Mouse (Mus musculus) limb, embryonic 14.5 days (tissue): ENCODE measurements around the gene Tmsb10. TPM values are rescaled to one million over a fixed set of nuclear protein-coding genes. Genes with fewer than 3 reads are reported as not detected.
A peak's percentile ranks its signal among the peaks of the same experiment; 100 is the strongest.

ENCODE experiments used
- ATAC-seq: fragments of 200-750 bp; cut with Nextera tagmentation; 2 replicates; pipeline ENCODE4 v1.8.0; 2017; ENCODE audit warnings: low read depth, moderate number of reproducible peaks, moderate TSS enrichment; ENCODE audit not compliant: low FRiP score
- DNase-seq: peaks from one replicate; pipeline ENCODE4 v3.0.0-alpha.2; 2015; ENCODE audit warnings: low spot score
- H3K27ac ChIP-seq: fragments of 300-500 bp; sonication (generic); replicated peaks from 2 replicates; pipeline ENCODE4 v1.5.1; 2014; ENCODE audit warnings: low read depth, mild to moderate bottlenecking, low read length, moderate library complexity, mixed read lengths
- H3K27me3 ChIP-seq: fragments of 300-500 bp; sonication (generic); 2 replicates; pipeline ENCODE4 v1.6.1; 2014; ENCODE audit warnings: low read length, mixed read lengths; ENCODE audit not compliant: control insufficient read depth, insufficient read depth
- H3K36me3 ChIP-seq: fragments of 300-500 bp; sonication (generic); 2 replicates; pipeline ENCODE4 v1.6.1; 2014; ENCODE audit warnings: mild to moderate bottlenecking, low read length, moderate library complexity, mixed read lengths; ENCODE audit not compliant: control insufficient read depth, insufficient read depth
- H3K4me1 ChIP-seq: fragments of 300-500 bp; sonication (generic); 2 replicates; pipeline ENCODE4 v1.6.1; 2014; ENCODE audit warnings: antibody characterized with exemption, low read length, mixed read lengths; ENCODE audit not compliant: control insufficient read depth, insufficient read depth
- H3K4me2 ChIP-seq: fragments of 300-500 bp; sonication (generic); replicated peaks from 2 replicates; pipeline ENCODE4 v1.6.1; 2014; ENCODE audit warnings: low read depth, mild to moderate bottlenecking, low read length, moderate library complexity; ENCODE audit not compliant: severe bottlenecking
- H3K4me3 ChIP-seq: fragments of 300-500 bp; sonication (generic); replicated peaks from 2 replicates; pipeline ENCODE4 v1.5.1; 2014; ENCODE audit warnings: low read length
- H3K9ac ChIP-seq: fragments of 300-500 bp; sonication (generic); 2 replicates; pipeline ENCODE4 v1.6.1; 2014; ENCODE audit warnings: mild to moderate bottlenecking, low read depth, low read length, moderate library complexity; ENCODE audit not compliant: severe bottlenecking
- H3K9me3 ChIP-seq: fragments of 300-500 bp; sonication (generic); 2 replicates; pipeline ENCODE4 v1.6.1; 2016; ENCODE audit warnings: low read length; ENCODE audit not compliant: control insufficient read depth
- POLR2A ChIP-seq: fragments of 200-500 bp; IDR thresholded peaks from 2 replicates; pipeline ENCODE4 v1.8.0; 2012; ENCODE audit warnings: inconsistent platforms, mild to moderate bottlenecking, moderate library complexity, borderline replicate concordance; ENCODE audit not compliant: insufficient read depth, insufficient read length; ENCODE audit errors: extremely low read depth
- WGBS: fragments of 180-500 bp; shearing (Covaris S2); extraction: QIAGEN DNeasy Blood & Tissue Kit; methylation state at CpG from one replicate; pipeline ENCODE4 v1.1.7; 2014; 5-methylcytosine and 5-hydroxymethylcytosine counted together
- polyA plus RNA-seq, 2 experiments: library from polyadenylated mRNA; depleted of rRNA in 1 of 2; stranded (reverse) in 1 of 2; unstranded in 1 of 2; fragments of >200 nt; fragmentation: Nextera tagmentation in 1 of 2; extraction: Ambion mirVana in 1 of 2; gene quantifications; 2 replicates each; pipeline versions ENCODE4 v1.2.1 to v1.2.3; 2012 to 2014

Gene Tmsb10
- polyA plus RNA-seq, 2 experiments = 1,253 to 2,395 TPM

DNA sequence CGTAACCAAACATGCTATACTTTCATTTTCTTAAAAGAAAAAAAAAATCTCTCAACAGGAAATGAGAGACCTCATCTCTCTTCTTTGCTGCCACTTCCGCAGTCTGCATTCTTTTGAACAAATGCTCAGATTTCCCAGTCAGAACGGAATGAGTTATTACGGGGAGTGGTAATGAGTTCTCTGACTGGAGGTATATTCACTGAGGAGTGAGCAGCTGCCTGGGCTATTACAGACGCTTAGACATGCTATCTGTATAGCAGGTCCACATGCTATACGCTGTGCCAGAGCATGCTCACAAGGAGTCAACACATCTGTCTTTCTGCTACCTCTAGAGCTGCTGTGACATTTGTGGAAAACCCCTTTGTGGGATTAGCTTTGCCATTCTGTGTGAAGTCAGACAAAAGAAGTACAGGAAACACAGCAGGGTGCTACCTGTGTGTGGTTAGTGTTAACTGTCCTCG, 3.8 kb upstream of the Tmsb10 start:
- 29% methylated on average over 7 of the region's 7 CpGs for WGBS
- Histone ChIP-seq H3K4me1 (peaks cover 25% of the 10 kb centered on the region), H3K27me3 (no peaks in the 10 kb centered on the region), H3K4me2 (no peak overlapping the region), H3K27ac (no peak overlapping the region), H3K4me3 (no peak overlapping the region), H3K9me3 (no peaks in the 10 kb centered on the region), H3K9ac (no peak overlapping the region), H3K36me3 (no peaks in the 10 kb centered on the region)
- peak; percentile 24 for DNase-seq
- no peak for ATAC-seq
- no peak for TF ChIP-seq POLR2A

DNA sequence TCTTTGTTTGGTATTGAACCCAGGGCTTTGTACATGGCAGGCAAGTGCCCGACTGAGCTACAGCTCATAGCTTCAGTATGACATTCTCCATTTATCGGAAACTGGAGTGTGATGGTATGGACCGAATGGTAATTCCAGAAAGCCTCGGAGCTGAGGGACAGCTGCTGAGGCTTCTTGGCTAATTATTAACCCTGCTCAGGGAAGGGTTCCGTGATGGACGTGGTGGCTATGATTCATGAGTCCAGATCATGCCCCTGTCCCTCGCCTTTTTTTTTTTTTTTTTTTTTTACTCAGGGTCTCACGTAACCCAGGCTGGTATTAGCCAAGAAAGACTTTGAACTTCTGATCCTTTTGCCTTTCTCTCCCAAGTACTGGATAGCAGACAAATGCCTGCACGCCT, 3.1 kb upstream of the Tmsb10 start:
- DNase-seq = no peak
- Histone ChIP-seq H3K4me3 (no peak overlapping the region), H3K9me3 (no peaks in the 10 kb centered on the region), H3K4me1 (peaks cover 26% of the 10 kb centered on the region), H3K27ac (no peak overlapping the region), H3K27me3 (no peaks in the 10 kb centered on the region), H3K9ac (no peak overlapping the region), H3K36me3 (no peaks in the 10 kb centered on the region), H3K4me2 (no peak overlapping the region)
- WGBS = 78% methylated on average over 9 of the region's 9 CpGs
- TF ChIP-seq POLR2A = no peak
- no peak for ATAC-seq

GRCm38 (mm10) chr6:72960675-72961074, 2.1 kb upstream of the Tmsb10 start:
- peaks cover 36% of the 10 kb centered on the region for H3K4me1 ChIP-seq
- 24% methylated on average over 5 of the region's 5 CpGs for WGBS
- ATAC-seq (no peak), DNase-seq (no peak)
- H3K27ac ChIP-seq = no peak overlapping the region
- TF ChIP-seq POLR2A = no peak
- no peak overlapping the region for H3K9ac ChIP-seq
- no peak overlapping the region for H3K4me3 ChIP-seq
- H3K36me3 ChIP-seq = no peaks in the 10 kb centered on the region
- H3K27me3 ChIP-seq = no peaks in the 10 kb centered on the region
- H3K4me2 ChIP-seq = no peak overlapping the region
- H3K9me3 ChIP-seq = no peaks in the 10 kb centered on the region

DNA sequence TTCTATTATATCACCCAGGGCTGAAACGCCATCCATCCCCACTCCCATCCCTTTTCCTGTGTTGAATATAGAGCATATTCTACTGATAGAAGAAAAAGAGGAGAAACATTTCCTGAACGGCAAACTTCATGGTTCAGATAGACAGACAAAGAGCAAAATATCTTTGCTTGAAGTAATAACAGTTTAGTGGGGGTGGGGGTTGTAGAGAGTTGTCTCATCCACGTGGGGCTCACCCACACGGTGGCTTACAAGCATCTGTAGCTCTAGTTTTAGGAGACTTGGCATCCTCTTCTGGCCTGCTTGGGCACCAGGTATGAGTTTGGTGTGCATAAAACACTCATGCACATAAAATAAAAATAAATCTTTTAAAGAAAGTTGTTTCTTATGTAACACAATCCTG, 627 bp upstream of the Tmsb10 start:
- no peaks in the 10 kb centered on the region for H3K27me3 ChIP-seq
- ATAC-seq (no peak), DNase-seq (no peak)
- H3K9me3 ChIP-seq = no peaks in the 10 kb centered on the region
- no peaks in the 10 kb centered on the region for H3K36me3 ChIP-seq
- H3K4me2 ChIP-seq = peak overlapping the region; percentile 64
- peak overlapping the region; percentile 98 for H3K9ac ChIP-seq
- peak overlapping the region; percentile 88 for H3K4me3 ChIP-seq
- WGBS = 20% methylated on average over 4 of the region's 4 CpGs
- H3K27ac ChIP-seq = peak overlapping the region; percentile 63; the same call in 1 of the 2 replicates
- TF ChIP-seq POLR2A = no peak
- peaks cover 37% of the 10 kb centered on the region for H3K4me1 ChIP-seq

GRCm38 (mm10) chr6:72957676-72958641, 589 bp downstream of the Tmsb10 start:
- peak overlapping the region; percentile 98 for H3K9ac ChIP-seq
- peaks cover 38% of the 10 kb centered on the region for H3K4me1 ChIP-seq
- ATAC-seq = peak; percentile 89
- H3K27me3 ChIP-seq = no peaks in the 10 kb centered on the region
- H3K4me3 ChIP-seq = peak overlapping the region; percentile 88
- H3K36me3 ChIP-seq = no peaks in the 10 kb centered on the region
- peak overlapping the region; percentile 90 for H3K27ac ChIP-seq
- H3K4me2 ChIP-seq = peak overlapping the region; percentile 64
- 0% methylated on average over 74 of the region's 75 CpGs for WGBS
- H3K9me3 ChIP-seq = no peaks in the 10 kb centered on the region
- DNase-seq = peak; percentile 87
- TF ChIP-seq POLR2A = peak; percentile 99; the same call in 1 of the 2 replicates
